Mouse (Mus musculus) heart, embryonic 15.5 days (tissue): ENCODE results near the gene Pcdh9. TPM values are rescaled to one million over a fixed set of nuclear protein-coding genes. Genes with fewer than 3 reads are reported as not detected.

Experiments used
- ATAC-seq: fragments of 200-750 bp; cut with Nextera tagmentation; replicated peaks from 2 replicates; pipeline ENCODE4 v1.8.0; 2017; ENCODE audit warnings: low read depth, moderate TSS enrichment; ENCODE audit not compliant: insufficient number of reproducible peaks, insufficient read depth, low FRiP score
- H3K27ac ChIP-seq: fragments of 300-500 bp; sonication (generic); 2 replicates; pipeline ENCODE4 v1.5.1; 2015; ENCODE audit warnings: mild to moderate bottlenecking, inconsistent platforms
- H3K27me3 ChIP-seq: fragments of 300-500 bp; sonication (generic); 2 replicates; pipeline ENCODE4 v1.6.1; 2015; ENCODE audit warnings: inconsistent platforms
- H3K36me3 ChIP-seq: fragments of 300-500 bp; sonication (generic); 2 replicates; pipeline ENCODE4 v1.6.1; 2015; ENCODE audit warnings: mild to moderate bottlenecking, inconsistent platforms
- H3K4me1 ChIP-seq: fragments of 300-500 bp; sonication (generic); replicated peaks from 2 replicates; pipeline ENCODE4 v1.6.1; 2015; ENCODE audit warnings: inconsistent platforms
- H3K4me2 ChIP-seq: fragments of 300-500 bp; sonication (generic); 2 replicates; pipeline ENCODE4 v1.6.1; 2015; ENCODE audit warnings: inconsistent platforms, mild to moderate bottlenecking, moderate library complexity
- H3K4me3 ChIP-seq: fragments of 300-500 bp; sonication (generic); 2 replicates; pipeline ENCODE4 v1.5.1; 2015; ENCODE audit warnings: mild to moderate bottlenecking, inconsistent platforms
- H3K9ac ChIP-seq: fragments of 300-500 bp; sonication (generic); 2 replicates; pipeline ENCODE4 v1.6.1; 2015; ENCODE audit warnings: mild to moderate bottlenecking, inconsistent platforms
- H3K9me3 ChIP-seq: fragments of 300-500 bp; sonication (generic); replicated peaks from 2 replicates; pipeline ENCODE4 v1.6.1; 2016; ENCODE audit warnings: inconsistent platforms
- WGBS: fragments of 180-500 bp; shearing (Covaris S2); methylation state at CpG from one replicate; pipeline ENCODE4 v1.1.7; 2015; ENCODE audit warnings: mixed read lengths; 5-methylcytosine and 5-hydroxymethylcytosine counted together
- polyA plus RNA-seq: library from polyadenylated mRNA; unstranded; fragments of >200 nt; fragmentation: Nextera tagmentation; extraction: Ambion mirVana; gene quantifications from 2 replicates; pipeline ENCODE4 v1.2.1, GENCODE M21; 2015

Gene Pcdh9
- polyA plus RNA-seq, 1 experiment from 2014 or later: 8.7 TPM

GRCm38 (mm10) chr14:93354150-93354549, 536.3 kb downstream of the Pcdh9 start:
- WGBS: 78% methylated on average over 3 of the region's 3 CpGs

GRCm38 (mm10) chr14:93350906-93351305, 539.6 kb downstream of the Pcdh9 start:
- Histone ChIP-seq H3K36me3 (no peaks in the 10 kb centered on the region), H3K9ac (no peak overlapping the region), H3K4me2 (no peak overlapping the region), H3K4me1 (0 out of 2 replicates have a peak, but pooled peaks cover 2% of the 10 kb centered on the region), H3K27me3 (no peaks in the 10 kb centered on the region), H3K9me3 (no peaks in the 10 kb centered on the region), H3K4me3 (no peak overlapping the region), H3K27ac (no peak overlapping the region)
- ATAC-seq: no peak
- WGBS: 46% methylated on average over 6 of the region's 6 CpGs

More at GRCm38 (mm10) chr14:93354150-93354549, 536.3 kb downstream of the Pcdh9 start:
- Histone ChIP-seq H3K4me2 (no peak overlapping the region), H3K4me3 (no peak overlapping the region), H3K36me3 (no peaks in the 10 kb centered on the region), H3K4me1 (0 out of 2 replicates have a peak, but pooled peaks cover 2% of the 10 kb centered on the region), H3K27me3 (no peaks in the 10 kb centered on the region), H3K9me3 (no peaks in the 10 kb centered on the region), H3K27ac (no peak overlapping the region), H3K9ac (no peak overlapping the region)
- no peak for ATAC-seq

GRCm38 (mm10) chr14:93349166-93349565, 541.3 kb downstream of the Pcdh9 start:
- no peak for ATAC-seq
- H3K36me3 ChIP-seq: no peaks in the 10 kb centered on the region
- H3K9me3 ChIP-seq: no peaks in the 10 kb centered on the region
- H3K9ac ChIP-seq: no peak overlapping the region
- H3K27me3 ChIP-seq: no peaks in the 10 kb centered on the region
- 77% methylated on average over 7 of the region's 7 CpGs for WGBS
- H3K4me3 ChIP-seq: no peak overlapping the region
- H3K4me2 ChIP-seq: no peak overlapping the region
- H3K27ac ChIP-seq: no peak overlapping the region
- 0 out of 2 replicates have a peak, but pooled peaks cover 2% of the 10 kb centered on the region for H3K4me1 ChIP-seq

GRCm38 (mm10) chr14:93347031-93347430, 543.4 kb downstream of the Pcdh9 start:
- Histone ChIP-seq H3K9me3 (no peaks in the 10 kb centered on the region), H3K27me3 (no peaks in the 10 kb centered on the region), H3K9ac (no peak overlapping the region), H3K4me1 (0 out of 2 replicates have a peak, but pooled peaks cover 2% of the 10 kb centered on the region), H3K27ac (no peak overlapping the region), H3K4me3 (no peak overlapping the region), H3K4me2 (no peak overlapping the region), H3K36me3 (no peaks in the 10 kb centered on the region)
- ATAC-seq: no peak
- WGBS: 23% methylated on average over 2 of the region's 2 CpGs

GRCm38 (mm10) chr14:93342781-93343180, 547.7 kb downstream of the Pcdh9 start:
- 60% methylated on average over 3 of the region's 3 CpGs for WGBS
- Histone ChIP-seq H3K9ac (no peak overlapping the region), H3K36me3 (no peaks in the 10 kb centered on the region), H3K27ac (no peak overlapping the region), H3K27me3 (no peaks in the 10 kb centered on the region), H3K4me3 (no peak overlapping the region), H3K4me2 (no peak overlapping the region), H3K4me1 (no peaks in the 10 kb centered on the region), H3K9me3 (no peaks in the 10 kb centered on the region)
- ATAC-seq: no peak

- no peaks in the 10 kb centered on the region for H3K27me3 ChIP-seq
- no peak overlapping the region for H3K27ac ChIP-seq
- ATAC-seq: no peak
- H3K9ac ChIP-seq: no peak overlapping the region
- no peaks in the 10 kb centered on the region for H3K36me3 ChIP-seq
- H3K4me1 ChIP-seq: no peaks in the 10 kb centered on the region
- no peak overlapping the region for H3K4me2 ChIP-seq
- 53% methylated on average over 5 of the region's 5 CpGs for WGBS
- H3K9me3 ChIP-seq: no peaks in the 10 kb centered on the region
- H3K4me3 ChIP-seq: no peak overlapping the region
Observed at GRCm38 (mm10) chr14:93341390-93341789, 549.1 kb downstream of the Pcdh9 start.

GRCm38 (mm10) chr14:93329247-93329646, 561.2 kb downstream of the Pcdh9 start:
- Histone ChIP-seq H3K27me3 (no peaks in the 10 kb centered on the region), H3K4me2 (no peak overlapping the region), H3K36me3 (no peaks in the 10 kb centered on the region), H3K9ac (no peak overlapping the region), H3K4me1 (no peaks in the 10 kb centered on the region), H3K4me3 (no peak overlapping the region), H3K9me3 (no peaks in the 10 kb centered on the region), H3K27ac (no peak overlapping the region)
- no peak for ATAC-seq

GRCm38 (mm10) chr14:93317393-93317792, 573.1 kb downstream of the Pcdh9 start:
- H3K9me3 ChIP-seq: no peaks in the 10 kb centered on the region
- no peak overlapping the region for H3K4me2 ChIP-seq
- H3K9ac ChIP-seq: no peak overlapping the region
- H3K36me3 ChIP-seq: no peaks in the 10 kb centered on the region
- no peak overlapping the region for H3K27ac ChIP-seq
- no peak overlapping the region for H3K4me3 ChIP-seq
- no peak for ATAC-seq
- H3K4me1 ChIP-seq: no peaks in the 10 kb centered on the region
- no peaks in the 10 kb centered on the region for H3K27me3 ChIP-seq

- 65% methylated on average over 2 of the region's 2 CpGs for WGBS
Observed at GRCm38 (mm10) chr14:93288361-93288760, 602.1 kb downstream of the Pcdh9 start.

GRCm38 (mm10) chr14:93287642-93288041, 602.8 kb downstream of the Pcdh9 start:
- Histone ChIP-seq H3K9ac (no peak overlapping the region), H3K36me3 (no peaks in the 10 kb centered on the region), H3K4me3 (no peak overlapping the region), H3K27ac (no peak overlapping the region), H3K9me3 (no peaks in the 10 kb centered on the region), H3K4me1 (no peaks in the 10 kb centered on the region), H3K27me3 (no peaks in the 10 kb centered on the region), H3K4me2 (no peak overlapping the region)
- ATAC-seq: no peak
- WGBS: 56% methylated on average over 1 of the region's 1 CpGs

More at GRCm38 (mm10) chr14:93288361-93288760, 602.1 kb downstream of the Pcdh9 start:
- Histone ChIP-seq H3K4me3 (no peak overlapping the region), H3K9me3 (no peaks in the 10 kb centered on the region), H3K27me3 (no peaks in the 10 kb centered on the region), H3K27ac (no peak overlapping the region), H3K9ac (no peak overlapping the region), H3K36me3 (no peaks in the 10 kb centered on the region), H3K4me1 (no peaks in the 10 kb centered on the region), H3K4me2 (no peak overlapping the region)
- ATAC-seq: no peak

- Histone ChIP-seq H3K9ac (no peak overlapping the region), H3K36me3 (no peaks in the 10 kb centered on the region), H3K4me3 (no peak overlapping the region), H3K27ac (no peak overlapping the region), H3K27me3 (no peaks in the 10 kb centered on the region), H3K4me2 (no peak overlapping the region), H3K4me1 (no peaks in the 10 kb centered on the region), H3K9me3 (no peaks in the 10 kb centered on the region)
- ATAC-seq: no peak
- 73% methylated on average over 7 of the region's 7 CpGs for WGBS
Observed at GRCm38 (mm10) chr14:93285136-93285535, 605.3 kb downstream of the Pcdh9 start.

- Histone ChIP-seq H3K4me2 (no peak overlapping the region), H3K36me3 (no peaks in the 10 kb centered on the region), H3K27me3 (no peaks in the 10 kb centered on the region), H3K9ac (no peak overlapping the region), H3K4me1 (no peaks in the 10 kb centered on the region), H3K4me3 (no peak overlapping the region), H3K27ac (no peak overlapping the region), H3K9me3 (no peaks in the 10 kb centered on the region)
- no peak for ATAC-seq
- 85% methylated on average over 3 of the region's 3 CpGs for WGBS
Observed at GRCm38 (mm10) chr14:93284009-93284408, 606.5 kb downstream of the Pcdh9 start.
